Mouse (Mus musculus) layer of hippocampus, adult 6 months (tissue): ENCODE data around the gene Sema7a. TPM values are rescaled to one million over a fixed set of nuclear protein-coding genes. Genes with fewer than 3 reads are reported as not detected.

ENCODE experiments used
- long read RNA-seq, 2 experiments: library from polyadenylated mRNA; unstranded; transcript quantifications; one replicate each; pipeline ENCODE4 v2.0.0; 2019 to 2020
- polyA plus RNA-seq: library from polyadenylated mRNA; unstranded; fragments of <200 nt; fragmentation: Nextera tagmentation; gene quantifications from 2 replicates; pipeline ENCODE4 v1.2.3, GENCODE M21; 2021

Gene Sema7a
- 10.7 and 15.7 TPM in 2 replicates for polyA plus RNA-seq
- long read RNA-seq, experiment 1, partial matches to known transcripts, result 3 of 4 reads
- long read RNA-seq, experiment 1, other reads (novel, unspliced or antisense), result 1 of 4 reads
- long read RNA-seq, experiment 2, transcript Sema7a-201 (14 exons, 3,297 nt), result major isoform, 12 of 14 reads
- long read RNA-seq, experiment 2, partial matches to known transcripts, result 1 of 14 reads
- long read RNA-seq, experiment 2, other reads (novel, unspliced or antisense), result 1 of 14 reads

DNA sequence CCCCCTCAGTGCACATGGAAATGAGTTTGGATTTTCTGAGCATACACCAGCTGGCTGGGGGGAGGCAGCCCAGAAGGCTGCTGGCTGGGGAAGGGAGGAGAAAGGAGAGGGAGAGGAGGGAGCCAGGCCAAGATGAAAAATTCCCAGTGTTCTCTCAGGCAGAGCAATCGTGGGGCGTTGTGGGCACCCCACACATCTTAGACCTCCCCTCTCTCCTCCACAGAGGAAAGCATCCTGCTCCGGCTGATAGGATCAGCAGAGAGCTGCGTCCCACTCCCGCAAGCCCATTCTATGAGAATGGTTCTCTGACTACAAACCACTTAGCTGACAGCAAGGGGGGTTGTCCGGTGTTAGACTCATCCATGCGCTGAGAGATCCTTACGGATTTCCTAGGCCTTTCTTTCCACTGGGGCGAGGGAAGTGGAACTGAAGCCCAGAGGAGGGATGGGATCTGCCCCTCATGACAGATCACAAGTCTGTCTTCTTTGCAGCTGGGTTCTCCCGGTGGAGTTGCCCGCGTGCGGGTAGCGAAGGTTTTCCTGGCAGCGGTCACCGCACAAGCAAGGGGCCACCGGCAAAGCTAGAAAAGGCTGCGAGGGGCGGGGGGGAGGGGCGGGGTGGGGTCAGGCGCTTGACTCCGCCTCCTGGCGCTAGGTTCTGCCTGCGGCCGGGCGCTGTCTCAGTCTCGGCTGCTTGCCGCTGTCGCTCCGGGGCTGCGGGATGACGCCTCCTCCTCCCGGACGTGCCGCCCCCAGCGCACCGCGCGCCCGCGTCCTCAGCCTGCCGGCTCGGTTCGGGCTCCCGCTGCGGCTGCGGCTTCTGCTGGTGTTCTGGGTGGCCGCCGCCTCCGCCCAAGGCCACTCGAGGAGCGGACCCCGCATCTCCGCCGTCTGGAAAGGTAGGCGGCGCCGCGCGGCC, at the start of gene Sema7a:
TSS of gene Sema7a (plus strand) at position 682 of the 918 bp plus-strand sequence.

DNA sequence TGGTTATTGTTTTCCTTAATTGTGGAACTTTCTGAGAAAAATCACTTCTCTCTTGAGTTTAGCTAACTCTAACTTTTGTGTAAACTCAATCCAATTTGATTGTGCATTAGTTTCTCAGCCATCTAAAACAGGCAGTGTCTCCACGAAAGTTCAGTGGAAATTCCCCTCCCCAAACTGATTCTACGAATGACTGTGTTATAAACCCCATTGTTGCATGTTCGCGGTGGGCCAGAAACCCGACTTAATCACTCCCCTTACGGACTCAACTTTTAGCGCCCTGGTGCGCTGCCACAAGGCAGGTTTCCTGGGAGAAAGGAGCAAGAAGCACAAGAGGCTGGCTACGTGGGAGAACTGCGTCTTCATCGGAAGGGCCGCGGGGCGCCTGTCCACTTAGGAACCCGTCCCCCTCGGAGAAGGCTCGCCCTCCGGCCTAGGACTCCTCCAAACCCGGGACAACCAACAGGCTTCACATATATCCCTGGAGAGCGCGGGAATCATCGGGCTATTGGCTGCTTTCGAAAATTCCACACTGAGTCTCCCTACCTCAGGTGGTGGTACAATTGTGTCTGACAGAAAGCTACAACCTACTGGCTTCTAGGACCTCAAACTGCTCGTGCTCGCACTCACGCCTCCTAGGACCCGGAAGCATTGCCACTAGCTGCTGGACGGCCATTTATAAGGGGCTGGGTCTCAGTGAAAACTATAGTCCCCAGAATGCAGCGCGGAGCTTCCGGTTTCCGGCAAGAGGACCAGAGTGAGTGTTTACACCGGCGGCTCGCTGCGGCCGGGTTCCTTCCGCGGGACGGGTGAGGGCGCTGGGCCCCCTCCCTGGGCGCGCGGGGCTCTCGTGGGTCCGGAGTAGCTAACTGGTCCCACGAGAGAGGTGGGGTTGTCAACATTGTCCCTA, 29.4 kb upstream of the Sema7a start, which contains the start of gene Ubl7:
TSS of gene Ubl7 (plus strand) at position 726 of the 907 bp plus-strand sequence.

DNA sequence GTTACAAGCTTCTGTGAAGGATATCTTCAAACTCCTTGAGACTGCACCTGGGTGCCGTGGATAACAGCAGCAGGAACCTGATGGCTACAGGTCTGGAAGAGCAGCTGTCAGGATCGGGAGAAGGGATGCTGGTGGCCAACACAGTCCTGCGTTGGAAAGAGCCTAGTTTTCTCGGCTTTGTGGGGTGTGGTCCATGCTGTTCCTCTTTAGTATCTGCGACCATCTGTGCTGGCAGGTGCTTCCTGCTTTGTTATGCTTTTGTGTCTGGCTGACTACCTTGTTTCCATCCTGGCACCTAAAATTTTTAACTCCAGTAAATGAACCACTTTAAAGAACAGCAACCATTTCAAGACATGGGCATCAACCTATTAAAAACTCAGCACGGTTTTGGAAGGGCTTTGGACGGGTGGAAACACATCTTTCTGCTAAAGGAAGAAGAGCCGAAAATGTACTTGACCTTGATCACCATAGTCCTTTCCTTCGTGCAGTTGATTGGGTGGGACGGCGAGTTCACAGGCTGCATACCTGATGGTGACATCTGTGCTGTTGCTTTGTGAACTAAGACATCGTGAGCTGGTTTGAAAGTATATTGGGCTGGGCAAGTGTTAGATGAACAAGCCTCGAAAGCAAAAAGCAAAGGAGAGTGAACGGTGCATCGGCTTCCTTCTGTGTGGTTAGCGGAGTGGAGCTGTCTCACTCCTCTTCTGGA, 66.0 kb downstream of the Sema7a start, which contains the start of gene Cyp11a1:
TSS of gene Cyp11a1 (plus strand) at position 659 of the 709 bp plus-strand sequence.

Other genes with a start within 250 kb of the Sema7a start
- 9.3 and 9.9 TPM in 2 replicates for gene Edc3, start 231.6 kb upstream of the Sema7a start, polyA plus RNA-seq
- 27.9 and 34.7 TPM in 2 replicates for gene Clk3, start 174.3 kb upstream of the Sema7a start, polyA plus RNA-seq
- 1.2 and 1.6 TPM in 2 replicates for gene Arid3b, start 103.3 kb upstream of the Sema7a start, polyA plus RNA-seq
- 157 and 188 TPM in 2 replicates for gene Ubl7, start 29.1 kb upstream of the Sema7a start, polyA plus RNA-seq
- gene Cyp11a1, start 66.3 kb downstream of the Sema7a start, polyA plus RNA-seq, result 1.0 and 1.1 TPM in 2 replicates
- 8.3 and 16.1 TPM in 2 replicates for gene Stra6, start 123.7 kb downstream of the Sema7a start, polyA plus RNA-seq
- 1.2 and 2.4 TPM in 2 replicates for gene Ccdc33, start 178.7 kb downstream of the Sema7a start, polyA plus RNA-seq